Mouse (Mus musculus) brown adipose tissue, adult 24 weeks (tissue): ENCODE measurements around the gene Procr. TPM values are rescaled to one million over a fixed set of nuclear protein-coding genes. Genes with fewer than 3 reads are reported as not detected.

ENCODE experiments used
- H3K27ac ChIP-seq: fragments of 200-500 bp; replicated peaks from 2 replicates; pipeline ENCODE4 v1.5.1; 2012; ENCODE audit warnings: low read depth, mild to moderate bottlenecking, low read length
- H3K4me1 ChIP-seq: fragments of 200-500 bp; 2 replicates; pipeline ENCODE4 v1.6.1; 2012; ENCODE audit warnings: low read length, mixed read lengths; ENCODE audit not compliant: control insufficient read depth, insufficient read depth, insufficient read length
- H3K4me3 ChIP-seq: fragments of 200-500 bp; 2 replicates; pipeline ENCODE4 v1.5.1; 2012; ENCODE audit warnings: low read depth, mild to moderate bottlenecking, low read length, moderate library complexity; ENCODE audit not compliant: insufficient read depth
- polyA plus RNA-seq: library from polyadenylated mRNA; stranded (reverse); fragments of >200 nt; gene quantifications from 2 replicates; pipeline ENCODE4 v1.2.4, GENCODE M21; 2012; ENCODE audit not compliant: missing spikeins, insufficient read depth, insufficient read length

The Procr gene
- polyA plus RNA-seq, result 8.5 and 8.6 TPM in 2 replicates

DNA sequence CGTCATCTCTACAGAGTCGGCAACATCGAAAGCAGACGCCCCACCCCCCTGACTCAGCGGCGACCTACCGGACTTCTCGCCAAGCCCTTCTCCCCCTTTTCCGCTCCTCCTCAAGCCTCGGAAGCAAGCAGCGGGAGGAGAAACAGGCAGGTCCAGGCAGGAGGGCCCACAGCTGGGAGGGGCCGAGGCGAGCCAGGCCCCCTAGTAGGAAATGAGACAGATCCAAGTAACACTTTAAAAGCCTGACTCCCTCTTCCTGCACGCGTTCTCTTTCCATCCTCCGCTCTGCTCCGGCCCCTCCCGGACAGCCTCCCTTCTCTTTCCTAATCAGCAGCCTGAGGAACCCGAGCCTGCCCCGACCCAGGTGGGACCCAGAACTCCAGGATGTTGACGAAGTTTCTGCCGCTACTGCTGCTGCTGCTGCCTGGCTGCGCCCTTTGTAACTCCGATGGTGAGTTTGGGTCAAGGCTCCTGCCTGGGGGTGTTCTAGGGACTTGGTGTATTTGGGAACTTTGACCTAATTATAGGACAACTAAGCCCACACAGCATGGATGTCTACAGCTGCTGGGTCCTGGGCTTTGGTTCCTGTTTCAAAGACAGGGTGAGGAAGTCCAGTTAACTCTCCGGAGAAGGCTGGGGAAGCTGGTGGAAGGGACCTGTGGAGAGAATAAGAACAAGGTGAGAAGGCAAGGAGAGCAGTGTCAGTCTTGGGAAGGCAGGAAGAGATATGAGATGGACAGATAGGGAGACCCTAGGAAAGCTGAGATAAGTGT lies at the start of gene Procr:
Gene Procr, plus strand, starts transcription at position 104 of the 773 bp plus-strand sequence.
- Histone ChIP-seq H3K4me1 (no peaks in the 10 kb centered on the region; the same call in 1 of the 2 replicates), H3K27ac (0 out of 2 replicates have a peak within 1 kb of the TSS, but pooled peaks have one; percentile 9), H3K4me3 (peak within 1 kb of the TSS; percentile 57)

GRCm38 (mm10) chr2:155701399-155701919 lies 49.5 kb upstream of the Procr start:
- Histone ChIP-seq H3K27ac (no peak overlapping the region), H3K4me3 (no peak overlapping the region), H3K4me1 (no peaks in the 10 kb centered on the region; the same call in 1 of the 2 replicates)

DNA sequence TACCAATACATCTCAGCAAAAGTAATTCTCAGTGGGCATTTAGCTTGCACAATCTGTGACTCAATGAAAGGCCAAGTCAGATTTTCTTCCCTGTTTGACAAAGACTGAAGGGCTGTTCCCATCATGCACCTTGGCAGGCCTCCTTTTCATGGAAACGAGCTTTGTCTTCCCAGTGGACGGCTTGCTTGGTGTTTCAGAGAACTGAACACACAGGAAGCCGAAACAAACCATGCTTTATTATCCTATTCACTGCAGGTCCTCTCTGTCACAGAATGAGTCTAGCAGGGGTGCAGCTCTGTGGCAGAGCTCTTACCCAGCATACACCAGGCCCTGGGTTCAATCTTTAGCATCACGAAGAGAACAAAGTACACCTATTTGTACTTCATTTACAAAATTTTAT lies 47.3 kb upstream of the Procr start:
- Histone ChIP-seq H3K4me1 (0 out of 2 replicates have a peak, but pooled peaks cover 3% of the 10 kb centered on the region), H3K27ac (no peak overlapping the region), H3K4me3 (no peak overlapping the region)

DNA sequence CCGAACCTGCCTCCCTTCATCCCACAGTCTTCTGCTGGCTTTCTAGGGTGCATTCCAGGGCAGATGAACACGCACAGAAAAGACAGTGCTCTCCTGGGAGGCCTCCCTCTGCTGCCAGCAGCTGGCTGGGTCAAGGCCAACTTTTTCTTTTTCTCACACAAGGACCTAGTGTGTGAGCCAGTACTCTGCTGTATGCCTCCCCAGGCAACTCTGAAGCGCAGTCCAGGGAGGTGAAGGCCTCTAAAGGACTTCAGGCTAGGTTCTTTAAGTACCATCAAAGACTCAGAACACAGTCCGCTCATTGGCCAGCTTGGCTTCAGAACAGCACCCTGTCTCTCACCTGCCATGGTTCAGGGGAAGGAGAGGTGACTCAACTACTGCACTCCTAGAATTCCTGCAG lies 43.7 kb upstream of the Procr start:
- Histone ChIP-seq H3K4me3 (no peak overlapping the region), H3K4me1 (0 out of 2 replicates have a peak, but pooled peaks cover 3% of the 10 kb centered on the region), H3K27ac (no peak overlapping the region)

DNA sequence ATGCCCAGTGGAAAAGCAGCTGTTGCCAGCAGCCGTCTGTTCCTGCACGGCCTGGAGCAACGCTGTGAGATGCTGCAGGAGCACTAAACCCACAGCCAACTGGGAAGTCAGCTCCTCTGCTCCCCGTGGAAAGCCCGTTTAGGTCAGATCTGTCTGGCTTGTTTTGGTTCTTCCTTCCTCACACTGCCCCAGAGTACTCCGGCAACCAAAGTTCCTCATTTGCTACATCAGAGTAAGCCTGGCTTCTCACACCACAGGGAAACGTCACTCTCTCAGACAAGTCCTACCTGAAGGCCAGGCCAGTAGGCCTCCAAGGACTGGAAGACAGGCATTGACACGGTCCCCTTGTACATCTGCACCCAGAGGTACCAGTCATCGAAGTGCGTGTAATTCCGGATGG lies 40.4 kb upstream of the Procr start:
- H3K27ac ChIP-seq, result no peak overlapping the region

DNA sequence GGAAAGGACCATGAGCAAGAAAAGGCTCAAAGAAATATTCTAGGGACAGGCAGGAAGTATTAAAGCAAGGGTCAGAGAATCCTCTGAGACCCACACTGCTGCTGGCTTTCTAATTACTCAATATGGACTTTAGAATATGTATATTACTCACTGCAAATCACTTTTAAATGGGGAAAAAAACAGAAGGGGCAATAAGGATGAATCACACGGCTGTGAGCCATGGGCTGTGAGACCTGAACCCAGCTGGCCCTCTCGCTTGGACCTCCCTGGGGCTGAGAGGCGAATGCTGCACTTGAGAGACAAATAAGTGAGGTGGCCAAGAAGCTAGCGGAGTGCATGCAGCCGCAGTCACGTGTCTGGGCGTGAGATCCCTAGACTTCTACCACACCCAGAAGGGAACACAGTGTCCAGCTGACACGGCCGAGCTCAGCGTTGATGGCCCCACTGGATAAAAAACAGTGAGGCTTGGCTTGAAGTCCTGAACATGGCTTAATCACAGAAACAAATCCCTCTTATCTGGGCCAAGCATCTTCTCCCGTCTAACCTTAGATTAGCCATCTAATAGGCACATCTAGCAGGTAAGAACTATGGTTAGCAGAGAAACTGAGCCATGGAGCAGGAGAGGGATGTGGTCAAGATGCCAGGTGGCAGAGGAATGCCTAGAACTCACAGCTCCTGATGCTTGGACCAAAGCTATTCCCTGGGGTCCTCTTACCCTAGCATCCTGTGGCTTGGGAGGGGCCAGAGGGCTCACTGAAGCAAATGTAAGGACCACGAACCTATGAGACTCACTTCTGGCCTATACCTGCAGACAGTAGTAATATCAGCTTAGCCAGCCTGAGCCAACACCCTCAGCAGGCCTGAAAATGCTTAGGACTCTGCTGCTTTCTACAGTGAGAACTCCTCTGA lies 33.6 kb upstream of the Procr start:
- Histone ChIP-seq H3K27ac (peak overlapping the region; percentile 51; the same call in 1 of the 2 replicates), H3K4me1 (no peaks in the 10 kb centered on the region), H3K4me3 (no peak overlapping the region)

More for the DNA sequence above, 40.4 kb upstream of the Procr start:
- Histone ChIP-seq H3K4me3 (no peak overlapping the region), H3K4me1 (0 out of 2 replicates have a peak, but pooled peaks cover 3% of the 10 kb centered on the region)

DNA sequence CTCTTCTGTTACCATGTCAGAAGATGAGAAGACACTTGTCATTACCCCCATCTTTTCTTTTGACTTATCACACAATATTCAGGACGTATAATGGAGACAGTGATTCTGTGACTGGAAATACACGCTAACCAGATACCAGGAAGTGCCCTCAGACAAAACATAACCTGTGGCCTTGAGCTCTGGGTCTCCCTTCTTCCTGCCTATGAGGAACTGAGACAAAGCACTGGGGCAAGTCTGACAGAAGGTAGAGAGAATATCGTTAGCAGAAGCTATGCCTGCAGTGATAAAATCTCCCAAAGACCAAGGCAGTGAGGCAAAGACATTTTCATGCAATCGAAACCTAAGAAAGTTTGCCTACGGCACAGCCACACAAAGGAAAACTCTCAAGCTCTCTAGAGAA lies 30.3 kb upstream of the Procr start:
- Histone ChIP-seq H3K27ac (no peak overlapping the region), H3K4me1 (no peaks in the 10 kb centered on the region), H3K4me3 (no peak overlapping the region)

DNA sequence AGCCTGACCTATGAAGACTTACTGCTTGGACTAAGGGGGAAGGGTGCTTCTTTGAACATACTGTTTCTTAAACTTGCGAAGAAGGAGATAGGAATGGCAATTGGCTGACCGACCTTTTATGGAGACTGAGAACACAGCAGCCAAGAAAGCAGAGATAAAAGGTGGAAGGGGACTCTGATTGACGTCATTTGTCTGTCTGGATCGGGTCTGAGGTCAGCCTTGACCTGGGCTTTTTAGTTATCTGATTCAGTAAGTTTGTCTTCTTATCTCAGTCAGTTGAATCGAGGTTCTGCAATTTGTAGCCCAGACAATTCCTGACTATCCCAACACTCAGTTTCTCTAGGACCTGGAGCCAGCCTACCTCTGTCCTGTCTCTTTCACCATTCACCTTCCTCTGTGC lies 26.9 kb upstream of the Procr start:
- Histone ChIP-seq H3K4me1 (peaks cover 5% of the 10 kb centered on the region), H3K27ac (no peak overlapping the region), H3K4me3 (no peak overlapping the region)

DNA sequence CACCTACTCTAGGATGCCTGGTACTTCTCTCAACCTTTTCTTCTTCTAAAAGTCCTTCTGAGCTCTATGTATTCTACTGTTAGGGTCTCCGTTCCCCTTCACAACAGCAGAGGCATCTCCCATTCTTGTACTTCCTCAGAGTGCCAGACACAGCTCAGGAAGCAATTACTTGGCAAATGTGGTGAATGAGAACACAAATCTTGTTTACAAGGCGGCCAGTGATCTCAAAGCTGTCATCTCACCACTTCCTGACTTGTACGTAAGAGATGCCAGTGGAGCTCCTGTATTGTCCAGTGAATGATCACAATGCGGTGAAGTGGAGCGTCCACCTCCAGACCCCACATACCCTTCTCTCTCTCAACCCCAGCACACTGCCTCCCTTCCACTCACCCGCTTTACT lies 26.4 kb upstream of the Procr start:
- Histone ChIP-seq H3K27ac (no peak overlapping the region), H3K4me3 (no peak overlapping the region), H3K4me1 (peaks cover 5% of the 10 kb centered on the region)

DNA sequence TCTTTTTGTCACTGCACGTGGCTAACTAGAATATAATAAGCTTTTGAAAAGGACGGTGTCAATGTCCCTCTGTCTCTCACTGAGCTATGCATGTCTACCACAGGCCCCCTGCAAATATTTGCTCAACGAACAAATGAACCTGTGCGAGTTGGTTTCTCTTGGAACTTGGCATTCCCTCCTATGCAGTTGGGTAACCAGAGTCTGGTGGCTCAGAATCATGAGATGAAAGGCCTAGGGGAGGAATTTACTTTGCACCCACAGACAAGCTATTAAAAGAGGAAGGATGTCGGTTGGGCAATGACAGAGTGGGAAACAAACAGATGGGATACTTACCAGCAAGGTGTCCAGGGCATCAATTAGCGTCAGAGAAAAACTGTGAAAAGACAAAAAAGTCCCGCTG lies 24.6 kb upstream of the Procr start:
- H3K4me3 ChIP-seq, result no peak overlapping the region
- no peak overlapping the region for H3K27ac ChIP-seq
- H3K4me1 ChIP-seq, result peaks cover 5% of the 10 kb centered on the region

GRCm38 (mm10) chr2:155727764-155728395 lies 23.0 kb upstream of the Procr start:
- H3K4me3 ChIP-seq, result no peak overlapping the region
- H3K4me1 ChIP-seq, result peaks cover 5% of the 10 kb centered on the region
- H3K27ac ChIP-seq, result no peak overlapping the region

GRCm38 (mm10) chr2:155728742-155729141 lies 22.2 kb upstream of the Procr start:
- peaks cover 5% of the 10 kb centered on the region for H3K4me1 ChIP-seq
- H3K4me3 ChIP-seq, result peak overlapping the region; percentile 97
- no peak overlapping the region for H3K27ac ChIP-seq

- Histone ChIP-seq H3K27ac (no peak within 1 kb of the TSS), H3K4me1 (peaks cover 5% of the 10 kb centered on the region), H3K4me3 (peak within 1 kb of the TSS; percentile 97)
Observed at GRCm38 (mm10) chr2:155729158-155729645, 21.7 kb upstream of the Procr start, which contains the start of gene Edem2. Gene Edem2, minus strand, starts transcription at chr2:155729475.

- no peak overlapping the region for H3K4me3 ChIP-seq
- H3K4me1 ChIP-seq, result no peaks in the 10 kb centered on the region
- 0 out of 2 replicates have a peak overlapping the region, but pooled peaks have one; percentile 26 for H3K27ac ChIP-seq
Observed at GRCm38 (mm10) chr2:155735080-155735479, 15.8 kb upstream of the Procr start.
